Comparison of ENCODE assay signal across 23 mouse cellular contexts in genomic region chr17:10410597-10411476, GRCm38 (mm10).
DNase-seq lines count a peak whose midpoint lies in the region; ATAC-seq and TF ChIP-seq lines count a peak whose summit lies in the region.
"Had no signal": no experiment of that assay in that cellular context is flagged by ENCODE, and none has a peak within 500 bp of the region (broad histone marks: within the 10 kb centered on the region; RNA-seq: fewer than 3 reads in every experiment).

No protein-coding gene starts in this region.

- no peaks in the 10 kb centered on the region for H3K9me3 ChIP-seq in heart, embryonic 10.5 days
- H3K9me3 ChIP-seq in heart, postnatal 0 days (replicated peaks; ENCODE audit: control insufficient read depth, low read length), result no peaks in the 10 kb centered on the region
- no peaks in the 10 kb centered on the region for H3K9me3 ChIP-seq in heart, embryonic 11.5 days (replicated peaks; ENCODE audit: control insufficient read depth, low read length)
- H3K9me3 ChIP-seq in hindbrain, embryonic 14.5 days (ENCODE audit: control insufficient read depth, low read length), result no peaks in the 10 kb centered on the region
- H3K9me3 ChIP-seq: embryonic facial prominence, embryonic 15.5 days; forebrain, embryonic 10.5 days had no signal

- WGBS in heart, embryonic 10.5 days, result 65% methylated on average over 8 of the region's 8 CpGs
- WGBS in heart, postnatal 0 days, result 75% methylated on average over 8 of the region's 8 CpGs
- WGBS in heart, embryonic 11.5 days (ENCODE audit: insufficient replicate concordance), result 71% methylated on average over 8 of the region's 8 CpGs
- WGBS in hindbrain, embryonic 14.5 days, result 66% methylated on average over 8 of the region's 8 CpGs

- no peaks in the 10 kb centered on the region for H3K36me3 ChIP-seq in heart, embryonic 10.5 days
- H3K36me3 ChIP-seq in heart, postnatal 0 days (replicated peaks; ENCODE audit: control insufficient read depth, insufficient read depth, low read length), result no peaks in the 10 kb centered on the region
- no peaks in the 10 kb centered on the region for H3K36me3 ChIP-seq in heart, embryonic 11.5 days (ENCODE audit: control insufficient read depth, insufficient read depth, low read length)
- H3K36me3 ChIP-seq in C2C12 (ENCODE audit: control insufficient read depth, insufficient read depth), result no peaks in the 10 kb centered on the region
- no peaks in the 10 kb centered on the region for H3K36me3 ChIP-seq in hindbrain, embryonic 14.5 days (replicated peaks; ENCODE audit: control insufficient read depth, insufficient read depth)
- H3K36me3 ChIP-seq: embryonic facial prominence, embryonic 15.5 days; forebrain, embryonic 10.5 days had no signal

- H3K4me1 ChIP-seq in heart, embryonic 10.5 days, result peaks cover 72% of the 10 kb centered on the region
- peaks cover 28% of the 10 kb centered on the region for H3K4me1 ChIP-seq in heart, postnatal 0 days (ENCODE audit: control insufficient read depth, insufficient read depth)
- H3K4me1 ChIP-seq in heart, embryonic 11.5 days (ENCODE audit: control insufficient read depth, insufficient read depth, low read length), result peaks cover 43% of the 10 kb centered on the region
- peaks cover 7% of the 10 kb centered on the region for H3K4me1 ChIP-seq in hindbrain, embryonic 14.5 days (replicated peaks; ENCODE audit: control insufficient read depth, insufficient read depth, low read length)

- no peak overlapping the region for H3K4me3 ChIP-seq in heart, embryonic 10.5 days
- no peak overlapping the region for H3K4me3 ChIP-seq in heart, postnatal 0 days (ENCODE audit: low read depth, low read length)
- no peak overlapping the region for H3K4me3 ChIP-seq in heart, embryonic 11.5 days (ENCODE audit: low read depth, low read length)
- H3K4me3 ChIP-seq in C2C12 (ENCODE audit: insufficient read depth, poor library complexity, severe bottlenecking), result no peak overlapping the region
- no peak overlapping the region for H3K4me3 ChIP-seq in hindbrain, embryonic 14.5 days (replicated peaks; ENCODE audit: low read length)
- H3K4me3 ChIP-seq: embryonic facial prominence, embryonic 15.5 days; erythroblast, embryonic 14.5 days; forebrain, embryonic 10.5 days had no signal

- no peak for TF ChIP-seq EP300 in heart, postnatal 0 days (IDR thresholded peaks at IDR 0.05; ENCODE audit: low read depth)

- no peaks in the 10 kb centered on the region for H3K79me3 ChIP-seq in C2C12 (ENCODE audit: low read depth)

- no peak for TF ChIP-seq CTCF in heart, postnatal 0 days (IDR thresholded peaks at IDR 0.05; ENCODE audit: low read depth)
- no peak for TF ChIP-seq CTCF in C2C12 (IDR thresholded peaks at IDR 0.05; ENCODE audit: control insufficient read depth, insufficient read depth, insufficient read length)

- H3K79me2 ChIP-seq in C2C12 (ENCODE audit: control insufficient read depth, insufficient read depth), result no peaks in the 10 kb centered on the region

- no peak overlapping the region for H3K4me2 ChIP-seq in heart, postnatal 0 days (ENCODE audit: low read depth, low read length)
- no peak overlapping the region for H3K4me2 ChIP-seq in heart, embryonic 11.5 days
- H3K4me2 ChIP-seq in hindbrain, embryonic 14.5 days (replicated peaks), result no peak overlapping the region
- H3K4me2 ChIP-seq: embryonic facial prominence, embryonic 15.5 days had no signal

- ATAC-seq in heart, postnatal 0 days (ENCODE audit: insufficient read depth, low read depth), result no peak
- no peak for ATAC-seq in heart, embryonic 11.5 days (replicated peaks; ENCODE audit: insufficient number of reproducible peaks, low FRiP score, low TSS enrichment)
- no peak for ATAC-seq in hindbrain, embryonic 14.5 days (ENCODE audit: low FRiP score)
- ATAC-seq: forebrain, postnatal 0 days; hindbrain, embryonic 16.5 days; inflammation-experienced regulatory T-cells, adult 6 months; intestine, postnatal 0 days had no signal

- H3K27me3 ChIP-seq in heart, embryonic 10.5 days (ENCODE audit: insufficient read depth, poor library complexity, severe bottlenecking), result no peaks in the 10 kb centered on the region
- no peaks in the 10 kb centered on the region for H3K27me3 ChIP-seq in heart, postnatal 0 days (ENCODE audit: control insufficient read depth, insufficient read depth, low read length)
- no peaks in the 10 kb centered on the region for H3K27me3 ChIP-seq in heart, embryonic 11.5 days (ENCODE audit: control insufficient read depth, insufficient read depth, low read length)
- H3K27me3 ChIP-seq in C2C12 (ENCODE audit: control insufficient read depth, insufficient read depth, insufficient read length), result no peaks in the 10 kb centered on the region
- no peaks in the 10 kb centered on the region for H3K27me3 ChIP-seq in hindbrain, embryonic 14.5 days (ENCODE audit: control insufficient read depth, insufficient read depth, low read length)
- H3K27me3 ChIP-seq: embryonic facial prominence, embryonic 15.5 days had no signal

- no peak overlapping the region for H3K9ac ChIP-seq in heart, postnatal 0 days (replicated peaks; ENCODE audit: low read depth, low read length)
- no peak overlapping the region for H3K9ac ChIP-seq in heart, embryonic 11.5 days (ENCODE audit: low read depth, low read length)
- no peak overlapping the region for H3K9ac ChIP-seq in hindbrain, embryonic 14.5 days
- H3K9ac ChIP-seq: embryonic facial prominence, embryonic 15.5 days; forebrain, postnatal 0 days had no signal

- intact Hi-C loops in heart, postnatal 10 days (cut with DNase I), result no loop called here

- peak overlapping the region; percentile 67 for H3K27ac ChIP-seq in heart, embryonic 10.5 days
- H3K27ac ChIP-seq in heart, postnatal 0 days (ENCODE audit: low read depth), result 0 out of 2 replicates have a peak overlapping the region, but pooled peaks have one; percentile 4
- no peak overlapping the region for H3K27ac ChIP-seq in heart, embryonic 11.5 days (ENCODE audit: low read depth, low read length)
- no peak overlapping the region for H3K27ac ChIP-seq in hindbrain, embryonic 14.5 days
- H3K27ac ChIP-seq: embryonic facial prominence, embryonic 15.5 days; forebrain, embryonic 10.5 days had no signal

- no peak for DNase-seq in heart, embryonic 10.5 days (ENCODE audit: low spot score)
- no peak for DNase-seq in heart, postnatal 10 days
- DNase-seq in heart, postnatal 0 days (ENCODE audit: low spot score), result no peak
- peak; percentile 44 for DNase-seq in 3T3-L1 (ENCODE audit: low read depth, low spot score)
- no peak for DNase-seq in hindbrain, embryonic 14.5 days (ENCODE audit: low spot score)
- DNase-seq in natural killer cell, adult 2 months (ENCODE audit: low spot score in 2 of 2), result no peak
- DNase-seq: adrenal gland, adult 2 months; adrenal gland, postnatal 25 days; B cell, adult 2 months; cerebellum, adult 2 months; cerebellum, postnatal 10 days; embryo, embryonic 11 days; forebrain, postnatal 0 days; heart, adult 18-20 months; kidney, adult 8-10 months had no signal

- H3ac ChIP-seq in C2C12 (ENCODE audit: control insufficient read depth, insufficient read length, low read depth), result no peak overlapping the region

TF ChIP-seq in C2C12, 6 proteins besides CTCF, POLR2A, EP300 and RAD21:
- TF ChIP-seq USF1 (IDR thresholded peaks at IDR 0.05; ENCODE audit: low read depth) (no peak), MYOD1 (IDR thresholded peaks at IDR 0.05; ENCODE audit: control insufficient read depth, insufficient read length, low read depth) (peak; percentile 80), CEBPB (IDR thresholded peaks at IDR 0.05; ENCODE audit: low read depth) (peak; percentile 24), MYOG (IDR thresholded peaks at IDR 0.05; ENCODE audit: control insufficient read depth, extremely low read depth, insufficient read length) (no peak), FOSL1 (IDR thresholded peaks at IDR 0.05; ENCODE audit: insufficient read depth, low read length, poor library complexity, severe bottlenecking) (no peak), MAX (IDR thresholded peaks at IDR 0.05) (no peak)

Comparison
In these comparisons a context has a peak if more than half of its experiments do, and no peak if none do; other contexts are left out.
1. H3K27ac ChIP-seq: peak in heart, embryonic 10.5 days (single experiment) and heart, postnatal 0 days (single experiment); none in heart, embryonic 11.5 days (single experiment) and hindbrain, embryonic 14.5 days (single experiment).